Mouse (Mus musculus): ENCODE results near the gene Pmvk. TPM values are rescaled to one million over a fixed set of nuclear protein-coding genes. Genes with fewer than 3 reads are reported as not detected.
A peak's percentile ranks its signal among the peaks of the same experiment; 100 is the strongest.

The Pmvk gene
- polyA plus RNA-seq, 1 experiment from 2014 or later, result 106 TPM

- Histone ChIP-seq H3K9ac (replicated peaks; ENCODE audit: low read length) (no peak overlapping the region; the same call in 1 of the 2 replicates), H3K4me3 (replicated peaks; ENCODE audit: low read depth, low read length) (peak overlapping the region; percentile 56), H3K27me3 (ENCODE audit: control insufficient read depth, insufficient read depth, low read length) (no peaks in the 10 kb centered on the region), H3K4me1 (ENCODE audit: control insufficient read depth, insufficient read depth, low read length) (peaks cover 22% of the 10 kb centered on the region), H3K9me3 (ENCODE audit: control insufficient read depth, low read length) (no peaks in the 10 kb centered on the region), H3K4me2 (ENCODE audit: low read length) (peak overlapping the region; percentile 93), H3K27ac (replicated peaks; ENCODE audit: low read depth, low read length) (no peak overlapping the region; the same call in 1 of the 2 replicates), H3K36me3 (ENCODE audit: control insufficient read depth, insufficient read depth, low read length) (peaks cover 6% of the 10 kb centered on the region)
- DNase-seq (peak; percentile 87), ATAC-seq (ENCODE audit: low FRiP score, low TSS enrichment) (peak; percentile 44)
- under 1% methylated on average over 20 of the region's 20 CpGs for WGBS
Measured at GRCm38 (mm10) chr3:89417840-89418169, 36.5 kb upstream of the Pmvk start.

GRCm38 (mm10) chr3:89418170-89418860, 36.0 kb upstream of the Pmvk start, which contains the start of the genes Cks1b and Shc1:
Gene Cks1b (minus strand): TSS chr3:89418383.
Gene Shc1 (plus strand): TSS chr3:89418443.
- Histone ChIP-seq H3K4me3 (replicated peaks; ENCODE audit: low read depth, low read length) (peak within 1 kb of the TSS; percentile 56), H3K27me3 (ENCODE audit: control insufficient read depth, insufficient read depth, low read length) (no peaks in the 10 kb centered on the region), H3K9me3 (ENCODE audit: control insufficient read depth, low read length) (no peaks in the 10 kb centered on the region), H3K4me1 (ENCODE audit: control insufficient read depth, insufficient read depth, low read length) (peaks cover 22% of the 10 kb centered on the region), H3K36me3 (ENCODE audit: control insufficient read depth, insufficient read depth, low read length) (peaks cover 6% of the 10 kb centered on the region), H3K4me2 (ENCODE audit: low read length) (peak within 1 kb of the TSS; percentile 93), H3K27ac (replicated peaks; ENCODE audit: low read depth, low read length) (peak within 1 kb of the TSS; percentile 77), H3K9ac (replicated peaks; ENCODE audit: low read length) (peak within 1 kb of the TSS; percentile 58)
- ATAC-seq (ENCODE audit: low FRiP score, low TSS enrichment) (peak; percentile 96), DNase-seq (peak; percentile 97)
- WGBS, result under 1% methylated on average over 39 of the region's 39 CpGs

- Histone ChIP-seq H3K27me3 (ENCODE audit: control insufficient read depth, insufficient read depth, low read length) (no peaks in the 10 kb centered on the region), H3K9me3 (ENCODE audit: control insufficient read depth, low read length) (no peaks in the 10 kb centered on the region), H3K4me1 (ENCODE audit: control insufficient read depth, insufficient read depth, low read length) (peaks cover 22% of the 10 kb centered on the region), H3K4me3 (replicated peaks; ENCODE audit: low read depth, low read length) (peak overlapping the region; percentile 56), H3K27ac (replicated peaks; ENCODE audit: low read depth, low read length) (peak overlapping the region; percentile 77), H3K36me3 (ENCODE audit: control insufficient read depth, insufficient read depth, low read length) (peaks cover 6% of the 10 kb centered on the region), H3K4me2 (ENCODE audit: low read length) (peak overlapping the region; percentile 93), H3K9ac (replicated peaks; ENCODE audit: low read length) (peak overlapping the region; percentile 58)
- ATAC-seq (ENCODE audit: low FRiP score, low TSS enrichment) (peak; percentile 34), DNase-seq (no peak)
- WGBS, result under 1% methylated on average over 16 of the region's 16 CpGs
Measured at GRCm38 (mm10) chr3:89418861-89419250, 35.5 kb upstream of the Pmvk start.

DNA sequence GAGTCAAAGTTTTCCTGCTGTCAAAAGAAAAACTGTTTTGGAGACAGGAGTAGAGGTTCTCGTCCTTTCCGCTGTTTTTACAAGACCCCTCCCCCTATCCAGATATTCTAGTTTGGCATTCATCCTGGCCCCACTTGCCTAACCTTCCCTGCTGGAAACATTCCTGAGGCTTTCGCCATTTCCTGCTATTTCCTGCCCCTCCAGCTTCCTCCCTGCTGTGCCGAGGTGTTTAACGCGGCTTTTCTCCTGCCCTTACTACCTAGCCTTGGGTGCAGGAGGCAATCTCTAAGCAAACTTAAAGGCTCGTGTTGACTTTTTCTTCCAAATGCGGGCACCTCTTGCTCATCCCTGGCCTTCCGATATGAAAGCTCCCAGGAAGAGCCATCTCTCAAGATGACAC, 34.8 kb upstream of the Pmvk start:
- 6% methylated on average over 9 of the region's 9 CpGs for WGBS
- Histone ChIP-seq H3K9me3 (ENCODE audit: control insufficient read depth, low read length) (no peaks in the 10 kb centered on the region), H3K4me3 (replicated peaks; ENCODE audit: low read depth, low read length) (peak overlapping the region; percentile 56), H3K27me3 (ENCODE audit: control insufficient read depth, insufficient read depth, low read length) (no peaks in the 10 kb centered on the region), H3K4me2 (ENCODE audit: low read length) (peak overlapping the region; percentile 93), H3K36me3 (ENCODE audit: control insufficient read depth, insufficient read depth, low read length) (peaks cover 6% of the 10 kb centered on the region; the same call in 1 of the 2 replicates), H3K9ac (replicated peaks; ENCODE audit: low read length) (peak overlapping the region; percentile 58), H3K4me1 (ENCODE audit: control insufficient read depth, insufficient read depth, low read length) (peaks cover 22% of the 10 kb centered on the region), H3K27ac (replicated peaks; ENCODE audit: low read depth, low read length) (peak overlapping the region; percentile 77; the same call in 1 of the 2 replicates)
- ATAC-seq (ENCODE audit: low FRiP score, low TSS enrichment) (no peak), DNase-seq (peak; percentile 18)

GRCm38 (mm10) chr3:89419981-89420380, 34.4 kb upstream of the Pmvk start:
- ATAC-seq (ENCODE audit: low FRiP score, low TSS enrichment) (no peak), DNase-seq (no peak)
- H3K27me3 ChIP-seq (ENCODE audit: control insufficient read depth, insufficient read depth, low read length), result no peaks in the 10 kb centered on the region
- peak overlapping the region; percentile 93 for H3K4me2 ChIP-seq (ENCODE audit: low read length)
- peaks cover 22% of the 10 kb centered on the region for H3K4me1 ChIP-seq (ENCODE audit: control insufficient read depth, insufficient read depth, low read length)
- H3K36me3 ChIP-seq (ENCODE audit: control insufficient read depth, insufficient read depth, low read length), result peaks cover 6% of the 10 kb centered on the region; the same call in 1 of the 2 replicates
- H3K4me3 ChIP-seq (replicated peaks; ENCODE audit: low read depth, low read length), result peak overlapping the region; percentile 56
- H3K9me3 ChIP-seq (ENCODE audit: control insufficient read depth, low read length), result no peaks in the 10 kb centered on the region
- WGBS, result 37% methylated on average over 3 of the region's 3 CpGs
- H3K27ac ChIP-seq (replicated peaks; ENCODE audit: low read depth, low read length), result no peak overlapping the region
- H3K9ac ChIP-seq (replicated peaks; ENCODE audit: low read length), result no peak overlapping the region; the same call in 1 of the 2 replicates

DNA sequence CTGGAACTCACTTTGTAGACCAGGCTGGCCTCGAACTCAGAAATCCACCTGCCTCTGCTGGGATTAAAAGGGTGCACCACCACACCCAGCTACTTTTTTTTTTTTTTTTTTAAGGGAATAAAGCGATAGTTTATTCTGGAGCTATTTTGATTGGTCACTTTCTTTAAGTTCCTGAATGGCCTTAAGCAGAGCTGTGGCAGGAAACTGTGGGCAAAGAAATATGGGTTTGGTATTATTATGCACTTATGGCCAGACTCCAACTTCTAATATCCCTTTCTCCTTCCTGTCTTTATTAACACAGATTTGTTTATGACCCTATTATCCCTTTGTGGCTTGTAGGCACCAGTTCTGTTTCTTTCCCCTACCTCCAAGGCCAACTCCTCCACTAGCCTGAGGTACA, 33.9 kb upstream of the Pmvk start:
- Histone ChIP-seq H3K27me3 (ENCODE audit: control insufficient read depth, insufficient read depth, low read length) (no peaks in the 10 kb centered on the region), H3K27ac (replicated peaks; ENCODE audit: low read depth, low read length) (no peak overlapping the region), H3K9me3 (ENCODE audit: control insufficient read depth, low read length) (no peaks in the 10 kb centered on the region), H3K4me3 (replicated peaks; ENCODE audit: low read depth, low read length) (no peak overlapping the region), H3K9ac (replicated peaks; ENCODE audit: low read length) (no peak overlapping the region), H3K36me3 (ENCODE audit: control insufficient read depth, insufficient read depth, low read length) (peaks cover 6% of the 10 kb centered on the region; the same call in 1 of the 2 replicates), H3K4me1 (ENCODE audit: control insufficient read depth, insufficient read depth, low read length) (peaks cover 22% of the 10 kb centered on the region), H3K4me2 (ENCODE audit: low read length) (peak overlapping the region; percentile 51; the same call in 1 of the 2 replicates)
- 75% methylated on average over 2 of the region's 2 CpGs for WGBS
- DNase-seq, result no peak
- no peak for ATAC-seq (ENCODE audit: low FRiP score, low TSS enrichment)

- peak overlapping the region; percentile 49 for H3K9ac ChIP-seq (replicated peaks; ENCODE audit: low read length)
- 0 out of 2 replicates have a peak, but pooled peaks cover under 1% of the 10 kb centered on the region for H3K36me3 ChIP-seq (ENCODE audit: control insufficient read depth, insufficient read depth, low read length)
- no peak overlapping the region for H3K27ac ChIP-seq (replicated peaks; ENCODE audit: low read depth, low read length)
- peak overlapping the region; percentile 25 for H3K4me3 ChIP-seq (replicated peaks; ENCODE audit: low read depth, low read length)
- peaks cover 22% of the 10 kb centered on the region for H3K4me1 ChIP-seq (ENCODE audit: control insufficient read depth, insufficient read depth, low read length)
- ATAC-seq (ENCODE audit: low FRiP score, low TSS enrichment), result no peak
- WGBS, result 6% methylated on average over 11 of the region's 11 CpGs
- H3K4me2 ChIP-seq (ENCODE audit: low read length), result peak overlapping the region; percentile 51
- H3K27me3 ChIP-seq (ENCODE audit: control insufficient read depth, insufficient read depth, low read length), result no peaks in the 10 kb centered on the region
- peak; percentile 65 for DNase-seq
- no peaks in the 10 kb centered on the region for H3K9me3 ChIP-seq (ENCODE audit: control insufficient read depth, low read length)
Measured at GRCm38 (mm10) chr3:89421002-89421774, 33.2 kb upstream of the Pmvk start.

GRCm38 (mm10) chr3:89421810-89422473, 32.4 kb upstream of the Pmvk start:
- peak overlapping the region; percentile 51 for H3K4me2 ChIP-seq (ENCODE audit: low read length)
- WGBS, result 8% methylated on average over 22 of the region's 22 CpGs
- H3K9me3 ChIP-seq (ENCODE audit: control insufficient read depth, low read length), result no peaks in the 10 kb centered on the region
- ATAC-seq (ENCODE audit: low FRiP score, low TSS enrichment) (no peak), DNase-seq (peak; percentile 17)
- H3K27me3 ChIP-seq (ENCODE audit: control insufficient read depth, insufficient read depth, low read length), result no peaks in the 10 kb centered on the region
- peaks cover 22% of the 10 kb centered on the region for H3K4me1 ChIP-seq (ENCODE audit: control insufficient read depth, insufficient read depth, low read length)
- peaks cover 1% of the 10 kb centered on the region; the same call in 1 of the 2 replicates for H3K36me3 ChIP-seq (ENCODE audit: control insufficient read depth, insufficient read depth, low read length)
- no peak overlapping the region for H3K27ac ChIP-seq (replicated peaks; ENCODE audit: low read depth, low read length)
- peak overlapping the region; percentile 25 for H3K4me3 ChIP-seq (replicated peaks; ENCODE audit: low read depth, low read length)
- peak overlapping the region; percentile 49 for H3K9ac ChIP-seq (replicated peaks; ENCODE audit: low read length)
